Mouse (Mus musculus) G1E (cell line): ENCODE measurements around the gene Dnajb1. TPM values are rescaled to one million over a fixed set of nuclear protein-coding genes. Genes with fewer than 3 reads are reported as not detected.

Source experiments
- ATAC-seq: 2 replicates; pipeline ENCODE4 v1.8.0; 2016; ENCODE audit warnings: mild to moderate bottlenecking; ENCODE audit not compliant: insufficient number of reproducible peaks, poor library complexity, low FRiP score, severe bottlenecking; ENCODE audit errors: extremely low read depth
- DNase-seq: peaks from one replicate; pipeline ENCODE4 v3.0.0; 2012; ENCODE audit warnings: low spot score
- H3K27me3 ChIP-seq: 2 replicates; pipeline ENCODE4 v1.6.1; 2012; ENCODE audit warnings: mild to moderate bottlenecking, low read length, inconsistent platforms; ENCODE audit not compliant: insufficient read depth
- H3K36me3 ChIP-seq: replicated peaks from 2 replicates; pipeline ENCODE3; 2012; ENCODE audit warnings: mild to moderate bottlenecking, inconsistent platforms
- H3K4me1 ChIP-seq: 2 replicates; pipeline ENCODE4 v1.6.1; 2012; ENCODE audit warnings: low read depth, low read length, inconsistent platforms, mixed read lengths; ENCODE audit not compliant: insufficient read depth
- H3K4me3 ChIP-seq: 2 replicates; pipeline ENCODE4 v1.5.1; 2012; ENCODE audit warnings: low read depth, mild to moderate bottlenecking, inconsistent platforms, low read length, moderate library complexity, mixed read lengths
- H3K9me3 ChIP-seq: replicated peaks from 2 replicates; pipeline ENCODE4 v1.6.1; 2012; ENCODE audit warnings: inconsistent platforms
- CTCF ChIP-seq: IDR thresholded peaks from 2 replicates; pipeline ENCODE4 v1.5.1; 2012; ENCODE audit warnings: low read depth, low read length, inconsistent platforms, mixed read lengths
- GATA1 ChIP-seq: IDR thresholded peaks from 2 replicates; pipeline ENCODE4 v1.6.1; 2012; ENCODE audit warnings: borderline replicate concordance, low read length, inconsistent platforms, mixed read lengths
- GATA2 ChIP-seq: IDR thresholded peaks from 2 replicates; pipeline ENCODE4 v1.6.1; 2012; ENCODE audit warnings: low read depth, low read length, inconsistent platforms, borderline replicate concordance
- POLR2AphosphoS5 ChIP-seq: IDR thresholded peaks from 2 replicates; pipeline ENCODE4 v1.6.1; 2012; ENCODE audit warnings: low read depth, low read length, inconsistent platforms; ENCODE audit not compliant: insufficient replicate concordance
- TAL1 ChIP-seq: conservative IDR thresholded peaks from 2 replicates; pipeline ENCODE4 v1.6.1; 2012; ENCODE audit warnings: low read depth, low read length, inconsistent platforms, mixed read lengths
- polyA plus RNA-seq: library from polyadenylated mRNA; stranded (reverse); fragments of >175 nt; gene quantifications from 2 replicates; pipeline ENCODE4 v1.2.3, GENCODE M21; 2012
- total RNA-seq, 2 experiments: library from RNA; stranded (forward) in 1 of 2; stranded (reverse) in 1 of 2; fragments of 200-1000 nt in 1 of 2; fragments of >200 nt in 1 of 2; fragmentation: Nextera tagmentation in 1 of 2; gene quantifications; 2 replicates each; pipeline ENCODE4 v1.2.3; 2014 to 2017

Gene Dnajb1
- total and polyA plus RNA-seq, 3 experiments, result 36.0 to 44.8 (median 37.8) TPM

DNA sequence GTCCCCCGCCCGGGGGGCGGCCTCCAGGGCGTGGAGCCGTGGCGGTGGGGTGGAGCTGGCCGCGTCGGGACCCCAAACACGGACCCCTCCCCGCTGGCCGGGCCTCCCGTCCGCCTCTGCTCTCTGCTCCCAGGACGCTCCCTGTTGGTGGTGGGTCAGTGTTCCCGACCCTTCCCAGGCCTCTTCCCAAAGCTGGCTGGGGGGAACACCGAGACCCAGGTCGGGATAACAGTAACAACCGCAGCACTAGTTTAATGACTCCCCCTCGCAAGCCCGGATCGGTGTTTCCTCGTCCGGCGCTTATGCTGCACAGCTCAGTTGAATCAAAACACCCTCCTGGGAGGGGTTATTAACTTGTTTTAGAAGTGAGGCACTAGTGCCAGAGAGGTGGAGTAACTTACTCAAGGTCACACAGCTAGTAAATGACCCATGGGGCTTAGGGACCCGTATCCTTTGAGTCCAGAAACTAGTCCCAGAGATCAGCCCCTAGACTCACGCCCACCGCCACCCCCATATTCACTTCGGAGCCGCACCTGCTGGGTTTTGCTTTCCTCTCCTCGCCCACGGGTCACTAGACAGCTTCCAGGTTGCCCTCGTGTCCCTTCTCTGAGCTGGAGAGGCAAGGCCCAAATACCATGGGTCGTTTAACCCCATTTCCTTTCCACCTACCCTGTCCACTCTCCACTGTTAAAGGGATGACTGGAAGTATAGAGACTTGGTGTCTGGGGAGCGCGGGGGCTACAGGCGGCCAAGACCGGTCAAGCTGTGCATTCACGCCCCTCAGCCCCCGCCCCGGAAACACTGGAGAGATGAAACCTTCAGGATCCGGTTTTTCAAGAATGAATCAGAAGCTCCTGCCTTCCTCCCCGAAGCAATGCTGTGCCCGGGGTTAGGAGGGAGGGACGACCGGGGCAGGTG lies 45.0 kb downstream of the Dnajb1 start:
- peaks cover 37% of the 10 kb centered on the region for H3K36me3 ChIP-seq
- ATAC-seq (no peak), DNase-seq (no peak)

DNA sequence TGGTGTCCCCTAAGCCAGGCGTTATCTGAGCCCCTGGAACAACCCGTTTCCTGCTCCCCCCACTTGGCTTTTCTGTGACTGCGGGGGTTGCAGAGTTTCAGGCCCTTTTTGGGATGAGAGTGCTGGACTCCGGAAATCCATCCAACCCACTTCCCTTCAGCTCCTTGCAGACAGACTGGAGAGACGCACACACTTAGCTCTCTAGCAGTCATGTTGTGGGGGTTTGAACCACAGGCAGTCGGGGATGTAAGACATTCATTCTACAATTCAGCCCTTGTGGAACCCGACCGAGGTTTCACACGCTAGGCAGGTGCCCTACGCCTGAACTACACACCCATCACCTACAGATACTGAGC lies 45.6 kb downstream of the Dnajb1 start:
- DNase-seq (no peak), ATAC-seq (no peak)
- no peak for TF ChIP-seq GATA1
- Histone ChIP-seq H3K27me3 (0 out of 2 replicates have a peak, but pooled peaks cover 3% of the 10 kb centered on the region), H3K4me1 (peaks cover 24% of the 10 kb centered on the region), H3K36me3 (peaks cover 40% of the 10 kb centered on the region), H3K4me3 (peak overlapping the region; percentile 86; the same call in 1 of the 2 replicates), H3K9me3 (no peaks in the 10 kb centered on the region)

More for the DNA sequence above, 45.0 kb downstream of the Dnajb1 start:
- Histone ChIP-seq H3K4me3 (peak overlapping the region; percentile 86), H3K9me3 (peaks cover 5% of the 10 kb centered on the region), H3K27me3 (0 out of 2 replicates have a peak, but pooled peaks cover 3% of the 10 kb centered on the region), H3K4me1 (peaks cover 24% of the 10 kb centered on the region)
- TF ChIP-seq GATA2 (no peak), TAL1 (no peak), POLR2AphosphoS5 (no peak), GATA1 (no peak), CTCF (no peak)

DNA sequence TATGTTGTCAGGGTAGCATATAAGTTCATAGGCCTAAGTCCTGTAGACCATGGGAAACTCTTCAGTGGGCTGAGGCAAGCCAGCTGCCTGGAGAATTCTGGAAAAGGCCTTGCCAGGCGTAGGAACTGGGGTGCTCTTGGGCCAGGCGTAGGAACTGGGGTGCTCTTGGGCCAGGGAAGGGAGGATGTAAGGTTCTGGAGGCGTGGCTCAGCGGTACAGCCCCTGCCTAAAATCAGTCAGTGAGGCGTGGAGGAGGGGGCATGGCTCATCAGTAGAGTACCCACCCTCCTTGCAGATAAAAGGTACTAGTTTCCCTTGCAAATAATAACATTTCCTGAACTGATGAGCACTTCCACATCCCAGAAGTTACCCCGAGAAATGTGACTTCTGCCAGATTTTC lies 46.7 kb downstream of the Dnajb1 start:
- no peak for ATAC-seq
- no peak for TF ChIP-seq TAL1
- no peak for TF ChIP-seq GATA2
- TF ChIP-seq GATA1, result no peak
- TF ChIP-seq POLR2AphosphoS5, result no peak
- TF ChIP-seq CTCF, result no peak
- peaks cover 24% of the 10 kb centered on the region for H3K4me1 ChIP-seq

DNA sequence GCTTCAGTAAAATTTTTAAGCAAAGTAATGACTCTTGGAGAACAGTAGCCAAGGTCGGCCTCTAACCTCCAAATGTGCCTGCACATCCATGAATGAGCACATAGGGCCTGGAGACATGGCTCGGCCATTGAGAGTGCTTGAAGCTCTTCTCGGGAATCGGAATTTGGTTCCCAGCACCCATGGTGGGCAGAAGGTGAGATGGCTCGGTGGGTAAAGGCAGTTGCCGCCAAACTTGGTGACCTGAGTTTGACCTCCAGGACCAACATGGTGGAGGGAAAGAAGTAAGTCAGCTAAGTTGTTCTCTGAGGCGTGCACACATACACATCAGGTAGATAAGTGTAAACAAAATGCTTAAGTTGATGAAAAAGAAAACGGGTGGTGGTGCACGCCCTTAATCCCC lies 48.0 kb downstream of the Dnajb1 start:
- peaks cover 53% of the 10 kb centered on the region for H3K36me3 ChIP-seq
- H3K27me3 ChIP-seq, result no peaks in the 10 kb centered on the region
- TF ChIP-seq GATA2 (no peak), POLR2AphosphoS5 (no peak), CTCF (no peak), TAL1 (no peak), GATA1 (no peak)
- DNase-seq (no peak), ATAC-seq (no peak)
- no peak overlapping the region for H3K4me3 ChIP-seq
- H3K9me3 ChIP-seq, result no peaks in the 10 kb centered on the region
- H3K4me1 ChIP-seq, result peaks cover 25% of the 10 kb centered on the region

More for the DNA sequence above, 46.7 kb downstream of the Dnajb1 start:
- peaks cover 43% of the 10 kb centered on the region for H3K36me3 ChIP-seq
- 0 out of 2 replicates have a peak, but pooled peaks cover 3% of the 10 kb centered on the region for H3K27me3 ChIP-seq
- DNase-seq, result no peak
- H3K4me3 ChIP-seq, result no peak overlapping the region
- H3K9me3 ChIP-seq, result no peaks in the 10 kb centered on the region

DNA sequence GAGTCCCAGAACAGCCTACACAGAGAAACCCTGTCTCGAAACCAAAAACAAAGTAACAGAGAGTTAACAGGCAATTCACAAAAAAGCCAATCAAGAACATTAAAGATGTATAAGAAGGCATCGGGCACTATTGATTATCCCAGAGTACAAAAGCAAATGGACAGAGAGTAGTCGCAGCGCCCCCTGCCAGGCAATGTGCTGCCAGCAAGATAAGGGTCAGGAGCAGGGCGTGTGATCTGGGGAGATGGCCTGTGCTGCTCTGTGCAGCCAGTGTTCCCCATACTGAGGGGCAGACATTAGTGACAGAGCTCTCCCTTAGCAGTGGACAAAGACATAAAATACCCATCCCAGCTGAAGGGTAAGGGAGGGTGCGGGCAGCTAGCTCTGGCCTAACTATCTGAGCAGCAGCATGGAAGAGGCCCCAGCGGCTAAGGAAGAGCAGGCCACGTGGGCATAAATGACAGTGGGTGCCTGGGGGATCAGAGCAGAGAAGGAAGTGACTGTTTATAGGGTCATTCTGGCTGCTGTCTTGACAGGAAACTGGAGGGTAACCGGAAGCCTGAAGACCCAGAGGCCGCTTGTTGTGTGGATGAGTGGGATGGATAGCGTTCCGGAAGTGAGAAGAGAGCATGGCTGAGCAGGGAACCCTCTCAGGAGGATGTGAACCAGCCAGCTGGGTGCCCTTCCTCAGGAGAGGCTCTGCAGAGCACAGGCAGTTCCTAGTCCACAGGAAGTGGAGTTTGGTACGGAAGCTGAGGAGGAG lies 48.7 kb downstream of the Dnajb1 start:
- H3K4me3 ChIP-seq, result no peak overlapping the region
- H3K27me3 ChIP-seq, result no peaks in the 10 kb centered on the region
- H3K4me1 ChIP-seq, result peaks cover 26% of the 10 kb centered on the region
- H3K36me3 ChIP-seq, result peaks cover 59% of the 10 kb centered on the region
- no peaks in the 10 kb centered on the region for H3K9me3 ChIP-seq
- ATAC-seq (no peak), DNase-seq (no peak)
- TF ChIP-seq GATA1 (no peak), CTCF (no peak), POLR2AphosphoS5 (no peak), GATA2 (no peak), TAL1 (no peak)

DNA sequence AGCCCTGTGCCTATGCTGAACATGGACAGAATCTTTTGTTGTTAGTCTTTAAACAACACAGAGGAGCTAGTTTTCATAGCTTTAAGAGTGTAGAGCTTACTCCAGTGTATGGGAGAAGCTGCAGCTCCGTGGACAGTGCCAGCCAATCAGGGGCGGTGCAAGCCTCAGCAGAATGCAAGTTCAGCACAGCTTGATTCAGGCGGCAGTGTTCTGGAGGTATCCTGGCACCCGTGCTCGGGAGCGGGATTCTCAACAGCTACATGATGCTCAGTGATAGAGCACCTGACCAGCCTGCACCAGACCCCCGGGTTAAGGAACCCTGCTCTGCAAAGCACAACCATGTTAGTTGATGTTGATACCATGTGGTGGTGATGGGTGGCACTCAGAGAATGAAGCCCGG lies 52.6 kb downstream of the Dnajb1 start:
- Histone ChIP-seq H3K4me1 (peaks cover 18% of the 10 kb centered on the region), H3K4me3 (no peak overlapping the region), H3K36me3 (peaks cover 78% of the 10 kb centered on the region), H3K9me3 (no peaks in the 10 kb centered on the region), H3K27me3 (no peaks in the 10 kb centered on the region)
- no peak for ATAC-seq
- no peak for DNase-seq
- TF ChIP-seq GATA2 (no peak), POLR2AphosphoS5 (no peak), CTCF (no peak), GATA1 (no peak), TAL1 (no peak)
